Mouse (Mus musculus) stomach, postnatal 0 days (tissue): ENCODE measurements around the gene Stk10.

Experiments used
- CTCF ChIP-seq: IDR thresholded peaks from 2 replicates; pipeline ENCODE4 v1.5.1; 2016; ENCODE audit warnings: antibody characterized with exemption, low read depth, mild to moderate bottlenecking, moderate library complexity
- EP300 ChIP-seq: optimal IDR thresholded peaks from 2 replicates; pipeline ENCODE3; 2016; ENCODE audit warnings: antibody characterized with exemption

DNA sequence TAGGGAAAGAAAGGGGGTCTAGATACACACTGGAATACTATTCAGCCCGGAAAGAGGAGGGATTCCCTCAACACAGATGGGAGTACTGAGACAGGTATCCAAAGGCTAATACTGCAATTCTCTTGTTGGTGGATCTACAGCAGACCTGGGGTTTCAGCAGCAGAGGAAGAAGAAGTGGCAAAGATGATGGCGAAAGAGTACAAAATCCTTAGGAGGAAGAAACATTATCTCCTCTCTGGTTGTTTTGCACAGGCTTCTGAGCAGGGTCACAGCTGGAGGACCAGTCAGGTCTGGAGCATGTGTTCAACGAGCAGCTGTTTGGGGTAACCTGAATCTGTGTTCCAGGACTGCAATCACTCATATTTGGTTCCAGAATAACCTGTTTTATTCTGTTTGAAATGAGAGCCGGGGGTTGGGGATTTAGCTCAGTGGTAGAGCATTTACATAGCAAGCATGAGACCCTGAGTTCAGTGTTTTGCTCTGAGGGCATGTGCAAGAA, 96.7 kb downstream of the Stk10 start:
- no peak for TF ChIP-seq EP300
- no peak for TF ChIP-seq CTCF
